Mouse (Mus musculus) spleen, embryonic (tissue): ENCODE measurements around the gene Cx3cl1.

Experiments used
- CTCF ChIA-PET: fragments of 350-600 bp; sonication (Branson Sonifier 250); formaldehyde crosslinking; loops from one replicate; lab custom pipeline; 2022; lab: Charles Lee

Cx3cl1 gene

GRCm38 (mm10) chr8:94771941-94772670 is at the start of gene Cx3cl1:
TSS of gene Cx3cl1 (plus strand) at chr8:94772009.
- CTCF ChIA-PET: no interaction called here

GRCm38 (mm10) chr8:94725998-94726397 is 45.8 kb upstream of the Cx3cl1 start:
- CTCF ChIA-PET: no interaction called here

GRCm38 (mm10) chr8:94729301-94729700 is 42.5 kb upstream of the Cx3cl1 start:
- CTCF ChIA-PET: no interaction called here

GRCm38 (mm10) chr8:94733821-94734465 is 37.9 kb upstream of the Cx3cl1 start:
- CTCF ChIA-PET: no interaction called here

GRCm38 (mm10) chr8:94734735-94735350 is 37.0 kb upstream of the Cx3cl1 start:
- CTCF ChIA-PET: no interaction called here

- CTCF ChIA-PET: no interaction called here
Measured at GRCm38 (mm10) chr8:94735426-94736094, 36.2 kb upstream of the Cx3cl1 start.

- CTCF ChIA-PET: no interaction called here
Measured at GRCm38 (mm10) chr8:94739829-94740228, 32.0 kb upstream of the Cx3cl1 start.

- CTCF ChIA-PET: no interaction called here
Measured at GRCm38 (mm10) chr8:94740591-94740990, 31.2 kb upstream of the Cx3cl1 start.

GRCm38 (mm10) chr8:94741726-94742125 is 30.1 kb upstream of the Cx3cl1 start:
- CTCF ChIA-PET: no interaction called here

GRCm38 (mm10) chr8:94744484-94744883 is 27.3 kb upstream of the Cx3cl1 start:
- CTCF ChIA-PET: no interaction called here

- CTCF ChIA-PET: no interaction called here
Measured at GRCm38 (mm10) chr8:94744972-94745371, 26.8 kb upstream of the Cx3cl1 start.

GRCm38 (mm10) chr8:94745476-94746184 is 26.2 kb upstream of the Cx3cl1 start, which contains the start of gene Ccl22:
TSS of gene Ccl22 (plus strand) at chr8:94745590.
- CTCF ChIA-PET: no interaction called here

GRCm38 (mm10) chr8:94746832-94747231 is 25.0 kb upstream of the Cx3cl1 start:
- CTCF ChIA-PET: interaction anchor here (0.6 kb wide), 1 partner anchor 569 kb away, joined by 4 read pairs; no protein-coding TSS in a partner anchor

- CTCF ChIA-PET: no interaction called here
Measured at GRCm38 (mm10) chr8:94748363-94748762, 23.4 kb upstream of the Cx3cl1 start.

GRCm38 (mm10) chr8:94749942-94750341 is 21.9 kb upstream of the Cx3cl1 start:
- CTCF ChIA-PET: no interaction called here

GRCm38 (mm10) chr8:94751023-94751849 is 20.6 kb upstream of the Cx3cl1 start:
- CTCF ChIA-PET: no interaction called here

GRCm38 (mm10) chr8:94754006-94754405 is 17.8 kb upstream of the Cx3cl1 start:
- CTCF ChIA-PET: no interaction called here

- CTCF ChIA-PET: no interaction called here
Measured at GRCm38 (mm10) chr8:94754486-94754885, 17.3 kb upstream of the Cx3cl1 start.

GRCm38 (mm10) chr8:94767035-94767434 is 4.8 kb upstream of the Cx3cl1 start:
- CTCF ChIA-PET: no interaction called here

GRCm38 (mm10) chr8:94770945-94771344 is 864 bp upstream of the Cx3cl1 start:
- CTCF ChIA-PET: no interaction called here
